Mouse (Mus musculus) lung, embryonic 14.5 days (tissue): Measurements from ENCODE around the gene Gchfr. TPM values are rescaled to one million over a fixed set of nuclear protein-coding genes. Genes with fewer than 3 reads are reported as not detected.
A peak's percentile ranks its signal among the peaks of the same experiment; 100 is the strongest.

Source experiments
- ATAC-seq: fragments of 200-750 bp; cut with Nextera tagmentation; 2 replicates; pipeline ENCODE4 v1.8.0; 2017; ENCODE audit warnings: mild to moderate bottlenecking, moderate TSS enrichment, moderate library complexity; ENCODE audit not compliant: insufficient read depth
- DNase-seq: peaks from one replicate; pipeline ENCODE4 v3.0.0-alpha.2; 2015
- H3K27ac ChIP-seq: fragments of 300-500 bp; sonication (generic); 2 replicates; pipeline ENCODE4 v1.5.1; 2014; ENCODE audit warnings: low read depth, mild to moderate bottlenecking, moderate library complexity
- H3K27me3 ChIP-seq: fragments of 300-500 bp; sonication (generic); 2 replicates; pipeline ENCODE4 v1.6.1; 2014; ENCODE audit warnings: low read length, control low read depth; ENCODE audit not compliant: insufficient read depth
- H3K36me3 ChIP-seq: fragments of 300-500 bp; sonication (generic); 2 replicates; pipeline ENCODE4 v1.6.1; 2014; ENCODE audit warnings: control low read depth; ENCODE audit not compliant: insufficient read depth
- H3K4me1 ChIP-seq: fragments of 300-500 bp; sonication (generic); 2 replicates; pipeline ENCODE4 v1.6.1; 2014; ENCODE audit warnings: antibody characterized with exemption, control low read depth; ENCODE audit not compliant: insufficient read depth
- H3K4me2 ChIP-seq: fragments of 300-500 bp; sonication (generic); 2 replicates; pipeline ENCODE4 v1.6.1; 2014; ENCODE audit warnings: mild to moderate bottlenecking
- H3K4me3 ChIP-seq: fragments of 300-500 bp; sonication (generic); 2 replicates; pipeline ENCODE4 v1.5.1; 2014; ENCODE audit warnings: low read depth, low read length
- H3K9ac ChIP-seq: fragments of 300-500 bp; sonication (generic); 2 replicates; pipeline ENCODE4 v1.6.1; 2014
- H3K9me3 ChIP-seq: fragments of 300-500 bp; sonication (generic); 2 replicates; pipeline ENCODE4 v1.6.1; 2016; ENCODE audit warnings: low read depth, low read length, control low read depth
- CTCF ChIP-seq: IDR thresholded peaks from 2 replicates; pipeline ENCODE4 v1.5.1; 2016; ENCODE audit warnings: antibody characterized with exemption, low read depth
- WGBS: fragments of 180-500 bp; shearing (Covaris S2); extraction: QIAGEN DNeasy Blood & Tissue Kit; methylation state at CpG from one replicate; pipeline ENCODE4 v1.1.7; 2014; 5-methylcytosine and 5-hydroxymethylcytosine counted together
- polyA plus RNA-seq: library from polyadenylated mRNA; unstranded; fragments of >200 nt; fragmentation: Nextera tagmentation; extraction: Ambion mirVana; gene quantifications from 2 replicates; pipeline ENCODE4 v1.2.1, GENCODE M21; 2014

The Gchfr gene
- polyA plus RNA-seq, 1 experiment from 2014 or later = 24.9 TPM

DNA sequence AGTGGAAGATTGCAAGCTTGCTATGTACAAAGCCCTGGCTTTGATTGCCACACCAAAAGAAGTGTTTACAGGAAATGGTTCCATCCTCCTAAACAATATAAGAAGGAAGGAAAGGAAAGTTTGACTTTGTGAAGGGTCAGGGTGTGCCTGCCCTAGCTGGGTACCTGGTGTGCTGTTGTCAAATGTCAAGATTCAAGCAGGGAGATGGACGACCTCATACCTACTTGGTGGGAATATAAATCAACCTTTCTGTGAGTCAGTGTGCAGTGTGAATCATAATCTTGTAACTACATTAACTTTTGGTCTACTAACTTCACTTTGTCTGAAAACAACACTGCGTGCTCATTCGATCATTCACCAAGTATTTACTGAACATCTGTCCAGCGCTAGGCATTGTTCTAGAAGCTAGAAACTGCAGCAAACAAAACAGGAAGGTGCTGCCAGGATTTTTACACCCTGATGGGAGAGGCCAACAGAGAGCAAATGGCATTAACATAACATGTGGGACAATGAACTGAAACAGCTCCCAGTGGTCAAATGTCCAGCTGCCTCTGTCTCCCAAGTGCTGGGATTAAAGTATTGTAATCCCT is 36.4 kb downstream of the Gchfr start:
- H3K27ac ChIP-seq = peak overlapping the region; percentile 42; the same call in 1 of the 2 replicates
- no peaks in the 10 kb centered on the region for H3K36me3 ChIP-seq
- H3K4me1 ChIP-seq = no peaks in the 10 kb centered on the region
- H3K4me3 ChIP-seq = no peak overlapping the region
- H3K9me3 ChIP-seq = no peaks in the 10 kb centered on the region
- ATAC-seq (no peak), DNase-seq (no peak)
- no peak overlapping the region for H3K4me2 ChIP-seq
- no peak for TF ChIP-seq CTCF
- 73% methylated on average over 4 of the region's 4 CpGs for WGBS
- H3K9ac ChIP-seq = no peak overlapping the region
- H3K27me3 ChIP-seq = no peaks in the 10 kb centered on the region

DNA sequence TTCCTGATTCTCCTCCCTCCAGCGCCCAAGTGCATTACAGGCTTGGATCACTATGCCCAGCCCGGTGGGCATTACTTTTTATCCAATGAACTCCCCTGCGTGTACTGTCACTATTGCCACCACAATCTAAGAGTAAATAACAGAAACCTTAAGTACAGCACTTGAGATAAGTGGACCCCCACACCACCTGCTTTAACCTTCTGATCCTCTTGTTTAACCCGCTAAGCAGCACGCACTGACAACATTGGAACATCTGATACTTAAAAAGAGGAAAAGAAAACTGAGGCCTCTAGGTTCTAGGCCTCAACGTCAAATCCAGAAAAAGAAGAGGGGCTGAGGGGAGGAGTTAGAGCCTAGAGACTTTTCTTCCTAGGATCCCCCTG is 40.4 kb downstream of the Gchfr start:
- peak overlapping the region; percentile 66 for H3K4me3 ChIP-seq
- WGBS = 21% methylated on average over 6 of the region's 6 CpGs
- H3K9ac ChIP-seq = peak overlapping the region; percentile 56
- TF ChIP-seq CTCF = no peak
- H3K27ac ChIP-seq = peak overlapping the region; percentile 91
- no peaks in the 10 kb centered on the region for H3K27me3 ChIP-seq
- ATAC-seq (no peak; the same call in 1 of the 2 replicates), DNase-seq (no peak)
- H3K36me3 ChIP-seq = peaks cover 22% of the 10 kb centered on the region; the same call in 1 of the 2 replicates
- H3K4me1 ChIP-seq = no peaks in the 10 kb centered on the region
- H3K4me2 ChIP-seq = peak overlapping the region; percentile 71
- H3K9me3 ChIP-seq = no peaks in the 10 kb centered on the region

DNA sequence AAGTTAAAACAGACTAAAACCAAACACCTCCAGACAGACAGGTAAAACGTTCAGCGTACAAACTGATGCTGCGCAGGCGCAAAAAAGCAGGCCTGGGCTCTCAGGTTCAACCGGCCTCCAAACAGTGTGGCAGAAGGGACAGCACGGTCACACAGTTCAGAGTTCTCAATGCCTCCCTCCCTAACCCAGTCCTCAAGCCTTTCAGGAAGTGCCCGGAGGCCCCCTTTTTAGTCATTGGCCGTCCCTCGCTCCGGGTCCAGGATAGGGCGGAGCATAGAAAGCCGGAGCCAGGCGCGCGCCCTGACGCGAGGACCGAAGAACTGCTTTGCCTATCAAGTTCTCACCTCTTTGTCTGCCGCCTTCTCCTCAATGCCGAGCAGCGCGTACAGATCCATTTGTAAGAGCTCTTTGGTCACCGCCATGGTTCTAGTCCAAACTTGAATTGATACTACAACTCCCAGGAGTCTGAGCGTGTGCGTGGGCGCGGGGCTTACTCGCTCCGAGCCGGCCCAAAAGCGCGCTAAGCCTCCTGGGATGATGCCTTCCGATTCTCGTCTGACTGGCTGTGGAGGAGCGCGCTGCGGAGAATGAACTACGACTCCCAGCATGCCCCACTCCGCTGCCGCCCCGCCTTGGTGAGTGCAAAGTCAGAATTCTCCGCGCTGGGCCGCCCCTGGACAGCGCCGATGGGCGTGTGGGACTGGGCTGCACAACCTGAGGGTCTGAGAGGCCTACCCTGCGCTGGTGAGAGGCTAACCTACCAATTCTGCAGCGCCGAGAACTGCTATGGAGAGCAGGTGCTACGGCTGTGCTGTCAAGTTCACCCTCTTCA is 41.0 kb downstream of the Gchfr start, which contains the start of the genes Zfyve19 and Dnajc17:
TSS of gene Zfyve19 (plus strand) at position 274 of the 832 bp plus-strand sequence.
TSS of gene Dnajc17 (minus strand) at position 452 of the 832 bp plus-strand sequence.
- H3K4me2 ChIP-seq = peak within 1 kb of the TSS; percentile 71
- H3K36me3 ChIP-seq = peaks cover 28% of the 10 kb centered on the region; the same call in 1 of the 2 replicates
- H3K9me3 ChIP-seq = no peaks in the 10 kb centered on the region
- TF ChIP-seq CTCF = peak; percentile 4; the same call in 1 of the 2 replicates
- H3K27me3 ChIP-seq = no peaks in the 10 kb centered on the region
- ATAC-seq (peak; percentile 98), DNase-seq (peak; percentile 98)
- peak within 1 kb of the TSS; percentile 56 for H3K9ac ChIP-seq
- peak within 1 kb of the TSS; percentile 91 for H3K27ac ChIP-seq
- WGBS = under 1% methylated on average over 51 of the region's 51 CpGs
- peak within 1 kb of the TSS; percentile 66 for H3K4me3 ChIP-seq
- H3K4me1 ChIP-seq = no peaks in the 10 kb centered on the region

DNA sequence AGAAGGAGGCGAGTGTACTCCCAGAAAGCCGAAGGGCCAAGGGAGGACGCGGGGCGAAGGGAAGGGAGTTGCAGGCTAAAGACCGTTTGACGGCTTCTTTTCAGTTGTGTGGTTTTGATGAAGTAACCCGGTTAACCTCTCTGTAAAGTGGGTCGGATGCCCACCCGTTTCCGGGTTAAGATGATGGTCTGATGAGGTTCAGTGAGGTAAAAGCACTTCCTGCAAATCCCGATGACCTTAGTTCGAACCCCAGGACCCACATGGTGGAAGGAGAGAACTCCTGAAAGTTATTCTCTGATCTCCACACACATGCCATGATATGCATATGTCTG is 41.6 kb downstream of the Gchfr start:
- peak overlapping the region; percentile 71 for H3K4me2 ChIP-seq
- DNase-seq = peak; percentile 34
- no peaks in the 10 kb centered on the region for H3K27me3 ChIP-seq
- ATAC-seq = no peak
- H3K9ac ChIP-seq = peak overlapping the region; percentile 52
- H3K9me3 ChIP-seq = no peaks in the 10 kb centered on the region
- no peaks in the 10 kb centered on the region for H3K4me1 ChIP-seq
- peak overlapping the region; percentile 66 for H3K4me3 ChIP-seq
- peaks cover 30% of the 10 kb centered on the region; the same call in 1 of the 2 replicates for H3K36me3 ChIP-seq
- TF ChIP-seq CTCF = no peak
- H3K27ac ChIP-seq = no peak overlapping the region
- WGBS = under 1% methylated on average over 13 of the region's 13 CpGs

Other genes starting within 250 kb of the Gchfr start
- gene Chst14, start 241.3 kb upstream of the Gchfr start, polyA plus RNA-seq = 39.4 and 40.8 TPM in 2 replicates
- gene Ccdc32, start 138.4 kb upstream of the Gchfr start, polyA plus RNA-seq = 19.9 and 21.0 TPM in 2 replicates
- gene Rpusd2, start 133.0 kb upstream of the Gchfr start, polyA plus RNA-seq = 4.4 and 4.5 TPM in 2 replicates
- 57.3 and 58.1 TPM in 2 replicates for gene Knl1, start 120.7 kb upstream of the Gchfr start, polyA plus RNA-seq
- gene Rad51, start 55.0 kb upstream of the Gchfr start, polyA plus RNA-seq = 64.6 and 67.6 TPM in 2 replicates
- gene Rmdn3, start 10.7 kb upstream of the Gchfr start, polyA plus RNA-seq = 36.1 and 38.9 TPM in 2 replicates
- gene Gm14137, start 6.7 kb downstream of the Gchfr start, polyA plus RNA-seq = 0.22 and 0.32 TPM in 2 replicates
- gene Zfyve19, start 40.8 kb downstream of the Gchfr start, polyA plus RNA-seq = 49.6 and 50.5 TPM in 2 replicates
- 17.8 and 19.0 TPM in 2 replicates for gene Dnajc17, start 41.0 kb downstream of the Gchfr start, polyA plus RNA-seq
- gene Ppp1r14d, start 62.1 kb downstream of the Gchfr start, polyA plus RNA-seq = 0.41 and 0.42 TPM in 2 replicates
- gene Spint1, start 69.6 kb downstream of the Gchfr start, polyA plus RNA-seq = 25.4 and 25.5 TPM in 2 replicates
- 0.11 and 0.24 TPM in 2 replicates for gene Rhov, start 103.5 kb downstream of the Gchfr start, polyA plus RNA-seq
- 15.9 and 17.5 TPM in 2 replicates for gene Vps18, start 121.0 kb downstream of the Gchfr start, polyA plus RNA-seq
- 8.1 and 10.0 TPM in 2 replicates for gene Dll4, start 158.0 kb downstream of the Gchfr start, polyA plus RNA-seq
- 0.64 and 0.70 TPM in 2 replicates for gene Chac1, start 183.5 kb downstream of the Gchfr start, polyA plus RNA-seq